Mouse (Mus musculus): ENCODE measurements around the gene Rad23a.
A peak's percentile ranks its signal among the peaks of the same experiment; 100 is the strongest.

The Rad23a gene

DNA sequence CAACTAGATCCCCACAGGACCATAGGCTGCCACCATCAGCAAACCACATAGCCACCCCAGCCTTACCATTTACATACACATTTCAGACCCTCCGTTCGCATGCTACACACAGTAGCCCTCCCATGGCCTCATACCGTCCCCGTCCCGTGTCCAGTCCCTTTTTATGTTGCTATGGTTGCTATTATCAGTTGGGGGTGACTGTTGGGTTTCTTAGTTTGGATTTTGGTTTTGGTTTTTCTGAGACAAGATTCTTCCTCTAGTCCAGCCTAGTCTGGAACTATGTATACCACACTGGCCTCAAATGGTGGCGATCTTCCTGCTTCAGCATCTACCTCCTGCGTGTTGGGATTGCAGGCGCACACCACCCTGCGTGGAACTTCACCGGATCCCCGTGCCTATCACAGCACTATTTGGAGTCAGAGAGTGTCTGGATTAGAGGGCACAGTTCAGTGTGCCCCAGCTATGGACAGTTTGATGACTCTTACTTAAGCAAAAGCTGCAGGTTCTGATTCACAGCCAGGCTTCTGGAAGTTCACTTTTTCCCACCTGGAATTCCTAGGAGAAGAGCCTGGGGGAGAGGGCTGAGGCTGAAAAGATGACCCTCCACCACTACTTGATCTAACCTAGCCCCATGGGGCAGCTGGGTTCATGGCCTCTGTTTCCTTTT lies 53.5 kb downstream of the Rad23a start:
- DNase-seq, result peak; percentile 32 to 53

DNA sequence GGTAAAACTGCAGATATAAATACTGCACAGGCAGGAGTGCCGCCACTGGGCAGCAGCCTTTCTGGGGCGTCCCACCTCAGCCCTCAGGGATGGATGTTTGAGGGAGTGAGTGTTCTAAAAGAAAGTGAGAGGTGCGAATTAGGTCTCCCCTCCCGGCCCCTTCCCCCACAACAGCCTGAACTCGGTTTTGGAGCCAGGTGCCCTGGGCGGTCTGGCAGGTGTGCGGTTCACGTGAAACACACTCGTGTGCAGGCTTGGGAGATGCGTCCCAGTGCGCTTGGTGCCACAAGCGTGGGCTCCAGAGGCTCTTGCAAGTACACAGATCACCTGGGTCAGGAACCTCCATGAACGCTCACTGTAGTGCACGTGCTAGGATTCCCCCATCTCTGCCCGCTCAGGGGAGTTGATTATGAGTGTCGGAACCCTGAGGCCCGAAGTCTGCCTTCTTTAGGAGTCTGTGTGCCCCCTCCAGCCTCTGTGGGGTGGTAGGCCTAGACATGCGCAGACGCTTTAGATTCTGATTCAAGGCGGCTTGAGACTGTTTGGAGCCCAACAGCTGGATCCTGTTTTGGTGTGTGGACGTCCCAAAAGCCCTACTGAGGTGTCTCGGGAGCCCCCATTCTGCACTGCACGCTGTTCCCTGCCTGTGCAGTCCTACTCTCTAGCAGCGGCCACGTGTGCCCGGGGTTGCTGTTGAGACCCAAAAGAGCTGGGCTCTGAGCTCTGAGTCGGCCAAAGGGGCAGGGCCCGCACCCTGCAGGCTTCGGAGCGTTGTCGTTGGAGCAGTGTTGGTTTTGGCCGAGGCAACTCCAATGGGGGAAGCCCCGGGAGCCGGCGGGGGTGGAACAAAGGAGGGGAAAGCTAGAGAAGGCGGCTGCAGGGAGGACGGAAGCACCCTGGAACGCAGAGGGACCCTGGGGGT lies 54.4 kb downstream of the Rad23a start:
- peak; percentile 60 to 64 for DNase-seq

DNA sequence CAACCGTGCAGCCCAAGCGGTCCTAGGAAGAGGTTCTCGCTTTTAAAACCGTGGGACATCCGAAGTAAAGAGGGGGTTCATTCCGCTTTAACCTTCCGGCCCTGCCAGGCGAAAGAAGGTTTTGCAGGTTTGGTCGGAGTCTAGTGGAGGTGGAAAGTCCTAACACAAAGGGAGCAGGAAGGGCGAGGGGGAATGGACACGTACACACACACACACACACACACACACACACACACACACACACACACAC lies 55.0 kb downstream of the Rad23a start:
- no peak for DNase-seq

DNA sequence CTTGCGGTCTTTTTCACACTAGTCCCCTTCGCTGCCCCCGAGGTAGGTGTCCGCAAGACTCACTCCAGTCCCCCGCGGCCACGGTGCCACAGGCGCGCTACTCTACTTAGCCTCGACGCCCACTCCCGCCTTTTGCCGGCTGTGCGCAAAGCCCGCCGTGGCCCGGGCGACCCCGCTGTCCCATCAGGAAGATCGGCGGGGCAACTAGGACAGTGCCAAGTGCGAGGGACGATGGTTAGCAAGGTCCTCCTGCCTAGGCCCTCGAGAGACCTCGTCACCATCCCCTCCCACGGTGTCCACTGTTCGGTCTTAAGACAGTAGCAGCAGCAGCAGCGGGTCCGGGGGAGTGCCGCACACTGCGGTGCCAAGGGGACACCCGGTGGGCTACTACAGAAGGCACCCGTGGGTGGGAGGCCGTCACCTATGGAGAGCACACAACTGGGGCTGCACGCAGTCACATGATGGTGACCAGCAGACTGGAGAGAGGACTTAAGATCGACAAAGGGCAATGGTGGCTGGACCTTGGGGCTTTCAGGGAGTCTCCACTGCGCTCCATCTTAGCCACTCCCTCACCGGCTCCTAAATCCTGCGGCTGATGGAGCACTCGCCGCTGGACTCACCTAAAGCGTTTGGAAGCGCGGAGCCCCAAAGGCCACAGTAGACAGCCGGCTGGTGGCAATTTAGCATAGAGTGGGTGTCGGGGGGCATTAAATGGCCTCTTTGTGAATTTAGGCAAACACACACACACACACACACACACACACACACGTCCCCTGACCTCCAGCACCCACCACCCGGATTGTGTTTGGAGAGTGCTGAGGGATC lies 55.6 kb downstream of the Rad23a start:
- peak; percentile 63 to 70 for DNase-seq
